Mouse (Mus musculus): ENCODE results near the gene Npw.

- no peak for TF ChIP-seq CTCF (IDR thresholded peaks at IDR 0.05; ENCODE audit: low read depth)
- no peak for TF ChIP-seq EP300 (IDR thresholded peaks at IDR 0.05; ENCODE audit: low read depth)
These were observed 7.5 kb downstream of the Npw start for GRCm38 (mm10) chr17:24650766-24651165.

All from liver, postnatal 0 days (tissue).